Mouse (Mus musculus) WW6 (cell line): ENCODE results near the gene Zfp536.

Experiments used
- DNase-seq: peaks from one replicate; pipeline ENCODE4 v3.0.0-alpha.2; 2013; ENCODE audit warnings: low read depth, low spot score

Gene Zfp536

GRCm38 (mm10) chr7:37773312-37773702 is at the start of gene Zfp536:
Gene Zfp536 (minus strand): TSS chr7:37773641.
- DNase-seq: no peak

- DNase-seq: no peak
Measured at GRCm38 (mm10) chr7:37820670-37821301, 47.3 kb upstream of the Zfp536 start.

- no peak for DNase-seq
Measured at GRCm38 (mm10) chr7:37818631-37819340, 45.3 kb upstream of the Zfp536 start.

- DNase-seq: no peak
Measured at GRCm38 (mm10) chr7:37816901-37817300, 43.5 kb upstream of the Zfp536 start.

GRCm38 (mm10) chr7:37814844-37815406 is 41.5 kb upstream of the Zfp536 start:
- DNase-seq: no peak

- no peak for DNase-seq
Measured at GRCm38 (mm10) chr7:37813676-37814075, 40.2 kb upstream of the Zfp536 start.

- no peak for DNase-seq
Measured at GRCm38 (mm10) chr7:37809908-37810307, 36.5 kb upstream of the Zfp536 start.

- no peak for DNase-seq
Measured at GRCm38 (mm10) chr7:37809001-37809400, 35.6 kb upstream of the Zfp536 start.

GRCm38 (mm10) chr7:37801160-37801559 is 27.7 kb upstream of the Zfp536 start:
- no peak for DNase-seq

- no peak for DNase-seq
Measured at GRCm38 (mm10) chr7:37788721-37789120, 15.3 kb upstream of the Zfp536 start.

GRCm38 (mm10) chr7:37775502-37775901 is 2.1 kb upstream of the Zfp536 start:
- no peak for DNase-seq

- no peak for DNase-seq
Measured at GRCm38 (mm10) chr7:37774463-37774970, 1.1 kb upstream of the Zfp536 start.

GRCm38 (mm10) chr7:37773906-37774305 is 465 bp upstream of the Zfp536 start:
- no peak for DNase-seq

- no peak for DNase-seq
Measured at GRCm38 (mm10) chr7:37772376-37773311, 797 bp downstream of the Zfp536 start.

- no peak for DNase-seq
Measured at GRCm38 (mm10) chr7:37771491-37772375, 1.7 kb downstream of the Zfp536 start.

- DNase-seq: peak; percentile 53
Measured at GRCm38 (mm10) chr7:37770400-37771050, 2.9 kb downstream of the Zfp536 start.

GRCm38 (mm10) chr7:37769526-37770399 is 3.7 kb downstream of the Zfp536 start:
- no peak for DNase-seq

GRCm38 (mm10) chr7:37769004-37769403 is 4.4 kb downstream of the Zfp536 start:
- DNase-seq: no peak

- DNase-seq: no peak
Measured at GRCm38 (mm10) chr7:37768310-37768940, 5.0 kb downstream of the Zfp536 start.
